Comparison of ENCODE assay signal across 8 mouse cellular contexts in the genomic region with DNA sequence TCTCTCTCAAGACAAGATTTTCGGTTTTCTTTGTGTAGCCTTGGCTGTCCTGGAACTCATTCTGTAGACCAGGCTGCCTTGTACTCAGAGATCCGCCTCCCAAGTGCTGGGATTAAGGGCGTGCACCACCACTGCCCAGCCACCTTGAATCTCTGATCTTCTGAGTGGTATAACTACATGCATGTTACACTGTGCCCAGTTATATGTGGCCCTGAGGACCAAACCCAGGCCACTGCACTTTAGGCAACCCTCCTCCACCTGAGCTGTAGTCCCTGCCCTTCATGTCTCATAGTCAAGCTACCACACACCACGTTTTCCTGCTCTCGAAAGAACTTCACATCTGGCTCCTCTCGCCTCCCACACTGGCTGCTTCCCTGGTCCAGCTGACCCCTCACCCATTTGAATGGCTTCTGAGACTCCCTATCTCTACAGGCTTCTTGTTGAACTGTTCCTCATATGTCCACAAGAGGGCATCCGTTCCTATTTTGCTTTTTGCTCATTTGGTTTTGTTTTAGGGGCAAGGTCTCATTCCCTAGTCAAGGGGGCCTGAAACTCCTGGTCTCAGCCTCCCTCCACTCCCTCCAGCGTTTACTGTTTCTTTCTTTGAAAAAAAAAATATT. TPM values are rescaled to one million over a fixed set of nuclear protein-coding genes. Genes with fewer than 3 reads are reported as not detected.
A peak's percentile ranks its signal among the peaks of the same experiment; 100 is the strongest.
DNase-seq lines count a peak whose midpoint lies in the region; ATAC-seq and TF ChIP-seq lines count a peak whose summit lies in the region.

No protein-coding gene starts in this region.

- no peaks in the 10 kb centered on the region for H3K27me3 ChIP-seq in Patski
- no peaks in the 10 kb centered on the region for H3K27me3 ChIP-seq in hindbrain, embryonic 11.5 days (ENCODE audit: control insufficient read depth, insufficient read depth, low read length)
- no peaks in the 10 kb centered on the region for H3K27me3 ChIP-seq in midbrain, embryonic 15.5 days (replicated peaks)

- 35% methylated on average over 8 of the region's 8 CpGs for WGBS in hindbrain, embryonic 11.5 days
- 36% methylated on average over 8 of the region's 8 CpGs for WGBS in midbrain, embryonic 15.5 days

- TF ChIP-seq CTCF in layer of hippocampus, adult 2 months (conservative IDR thresholded peaks at IDR 0.05): peak; percentile 87
- TF ChIP-seq CTCF in Patski (IDR thresholded peaks at IDR 0.05): peak; percentile 61

- in situ Hi-C loops in Patski (cut with MboI; ENCODE audit: low pct_unique_long_range_greater_than_20kb): no loop called here

- no peak overlapping the region for H3K4me3 ChIP-seq in layer of hippocampus, adult 2 months
- H3K4me3 ChIP-seq in hindbrain, embryonic 11.5 days (ENCODE audit: low read depth, low read length): no peak overlapping the region
- no peak overlapping the region for H3K4me3 ChIP-seq in midbrain, embryonic 15.5 days

- DNase-seq in layer of hippocampus, adult 2 months (ENCODE audit: low spot score in 2 of 2): no peak
- DNase-seq in layer of hippocampus, adult 9-11 months: no peak
- no peak for DNase-seq in Patski (ENCODE audit: low read depth, low spot score)
- DNase-seq in hindbrain, embryonic 11.5 days (ENCODE audit: low spot score): peak; percentile 60
- no peak for DNase-seq in right cerebral cortex, postnatal 10 days (ENCODE audit: low spot score in 2 of 2)
- no peak for DNase-seq in layer of hippocampus, adult 8-10 months (ENCODE audit: low spot score in 2 of 2)
- DNase-seq in ovary, postnatal 36 days (ENCODE audit: low spot score): no peak

- H3K27ac ChIP-seq in layer of hippocampus, adult 2 months: no peak overlapping the region
- no peak overlapping the region for H3K27ac ChIP-seq in hindbrain, embryonic 11.5 days (ENCODE audit: low read depth, low read length)
- no peak overlapping the region for H3K27ac ChIP-seq in midbrain, embryonic 15.5 days

- no peak overlapping the region for H3K9ac ChIP-seq in hindbrain, embryonic 11.5 days (ENCODE audit: low read depth, low read length)
- H3K9ac ChIP-seq in midbrain, embryonic 15.5 days: no peak overlapping the region

- no peaks in the 10 kb centered on the region for H3K9me3 ChIP-seq in hindbrain, embryonic 11.5 days (ENCODE audit: control insufficient read depth, low read length)
- no peaks in the 10 kb centered on the region for H3K9me3 ChIP-seq in midbrain, embryonic 15.5 days

- ATAC-seq in Patski: no peak
- ATAC-seq in hindbrain, embryonic 11.5 days (ENCODE audit: low FRiP score): peak; percentile 51; the same call in 1 of the 2 replicates
- ATAC-seq in midbrain, embryonic 15.5 days (replicated peaks): 0 out of 2 replicates have a peak, but pooled peaks have one; percentile 35

- no peak overlapping the region for H3K4me2 ChIP-seq in hindbrain, embryonic 11.5 days (replicated peaks; ENCODE audit: low read depth, low read length)
- no peak overlapping the region for H3K4me2 ChIP-seq in midbrain, embryonic 15.5 days

- POLR2A ChIA-PET in Patski (lab: Charles Lee): no interaction called here

- CTCF ChIA-PET in Patski (lab: Charles Lee): no interaction called here

- 0 out of 2 replicates have a peak, but pooled peaks cover 4% of the 10 kb centered on the region for H3K36me3 ChIP-seq in hindbrain, embryonic 11.5 days (ENCODE audit: control insufficient read depth, insufficient read depth, low read length)
- no peaks in the 10 kb centered on the region for H3K36me3 ChIP-seq in midbrain, embryonic 15.5 days (replicated peaks)

- no peaks in the 10 kb centered on the region for H3K4me1 ChIP-seq in hindbrain, embryonic 11.5 days (replicated peaks; ENCODE audit: control insufficient read depth, insufficient read depth, low read length)
- H3K4me1 ChIP-seq in midbrain, embryonic 15.5 days: peaks cover 1% of the 10 kb centered on the region; the same call in 1 of the 2 replicates

RNA-seq across cellular contexts. Expression of a gene that starts 11.2 kb away (rescaled TPM):
- total RNA-seq in layer of hippocampus, adult 2 months (2021): 100 to 1,000 TPM; 286 to 314 TPM
- 90.0 TPM for polyA plus RNA-seq in Patski (2021)
- polyA plus RNA-seq in hindbrain, embryonic 11.5 days (2014; fragmentation: Nextera tagmentation; extraction: Ambion mirVana): 112 and 130 TPM in 2 replicates
- polyA plus RNA-seq in midbrain, embryonic 15.5 days (2015; fragmentation: Nextera tagmentation; extraction: Ambion mirVana): 205 and 227 TPM in 2 replicates
- total RNA-seq in layer of hippocampus, adult 8-10 months (2022): 100 to 1,000 TPM; 261 to 298 (median 279) TPM

RNA-seq across cellular contexts. Expression of a gene that starts 12.0 kb away (rescaled TPM):
- total RNA-seq in layer of hippocampus, adult 2 months (2021): 10 to 100 TPM; 46.7 to 49.5 TPM
- 33.4 TPM for polyA plus RNA-seq in Patski (2021)
- 21.9 and 22.7 TPM in 2 replicates for polyA plus RNA-seq in hindbrain, embryonic 11.5 days (2014; fragmentation: Nextera tagmentation; extraction: Ambion mirVana)
- polyA plus RNA-seq in midbrain, embryonic 15.5 days (2015; fragmentation: Nextera tagmentation; extraction: Ambion mirVana): 51.9 and 55.1 TPM in 2 replicates
- total RNA-seq in layer of hippocampus, adult 8-10 months (2022): 10 to 100 TPM; 45.2 to 50.7 (median 45.8) TPM

RNA-seq across cellular contexts. Expression of a gene that starts 23.4 kb away (rescaled TPM):
- total RNA-seq in layer of hippocampus, adult 2 months (2021): 1 to 10 TPM; 3.5 to 4.7 TPM
- polyA plus RNA-seq in Patski (2021): 69.5 TPM
- 15.0 and 15.1 TPM in 2 replicates for polyA plus RNA-seq in hindbrain, embryonic 11.5 days (2014; fragmentation: Nextera tagmentation; extraction: Ambion mirVana)
- polyA plus RNA-seq in midbrain, embryonic 15.5 days (2015; fragmentation: Nextera tagmentation; extraction: Ambion mirVana): 12.4 and 14.3 TPM in 2 replicates
- total RNA-seq in layer of hippocampus, adult 8-10 months (2022): 10 to 100 TPM in 1 of 4 experiments, 1 to 10 TPM in 3; 2.5 to 11.0 (median 5.5) TPM

RNA-seq across cellular contexts. Expression of a gene that starts 38.2 kb away (rescaled TPM):
- total RNA-seq in layer of hippocampus, adult 2 months (2021): 1 to 10 TPM; 6.5 to 7.3 TPM
- polyA plus RNA-seq in Patski (2021): 15.3 TPM
- 8.8 and 9.4 TPM in 2 replicates for polyA plus RNA-seq in hindbrain, embryonic 11.5 days (2014; fragmentation: Nextera tagmentation; extraction: Ambion mirVana)
- 6.7 TPM in 2 replicates for polyA plus RNA-seq in midbrain, embryonic 15.5 days (2015; fragmentation: Nextera tagmentation; extraction: Ambion mirVana)
- 1 to 10 TPM; 5.6 to 7.8 (median 6.6) TPM for total RNA-seq in layer of hippocampus, adult 8-10 months (2022)
